Mouse (Mus musculus) neural tube, embryonic 11.5 days (tissue): ENCODE results near the gene Glb1l2. TPM values are rescaled to one million over a fixed set of nuclear protein-coding genes. Genes with fewer than 3 reads are reported as not detected.

ENCODE experiments used
- ATAC-seq: fragments of 200-750 bp; cut with Nextera tagmentation; 2 replicates; pipeline ENCODE4 v1.8.0; 2017; ENCODE audit warnings: moderate number of reproducible peaks, mild to moderate bottlenecking, moderate TSS enrichment, moderate library complexity; ENCODE audit not compliant: insufficient read depth, low FRiP score, low TSS enrichment
- DNase-seq: peaks from one replicate; pipeline ENCODE4 v3.0.0-alpha.2; 2015; ENCODE audit warnings: low spot score
- H3K27ac ChIP-seq: fragments of 300-500 bp; sonication (generic); 2 replicates; pipeline ENCODE4 v1.5.1; 2014; ENCODE audit warnings: low read depth, mild to moderate bottlenecking, low read length
- H3K27me3 ChIP-seq: fragments of 300-500 bp; sonication (generic); 2 replicates; pipeline ENCODE4 v1.6.1; 2014; ENCODE audit warnings: mild to moderate bottlenecking, low read length, mixed read lengths; ENCODE audit not compliant: control insufficient read depth, insufficient read depth
- H3K36me3 ChIP-seq: fragments of 300-500 bp; sonication (generic); 2 replicates; pipeline ENCODE4 v1.6.1; 2014; ENCODE audit warnings: mild to moderate bottlenecking, low read length, moderate library complexity, mixed read lengths; ENCODE audit not compliant: control insufficient read depth, insufficient read depth
- H3K4me1 ChIP-seq: fragments of 300-500 bp; sonication (generic); 2 replicates; pipeline ENCODE4 v1.6.1; 2014; ENCODE audit warnings: low read length, mixed read lengths; ENCODE audit not compliant: control insufficient read depth, insufficient read depth
- H3K4me2 ChIP-seq: fragments of 300-500 bp; sonication (generic); 2 replicates; pipeline ENCODE4 v1.6.1; 2014; ENCODE audit warnings: low read depth, mild to moderate bottlenecking, moderate library complexity
- H3K4me3 ChIP-seq: fragments of 300-500 bp; sonication (generic); 2 replicates; pipeline ENCODE4 v1.5.1; 2014; ENCODE audit warnings: low read depth, low read length
- H3K9ac ChIP-seq: fragments of 300-500 bp; sonication (generic); 2 replicates; pipeline ENCODE4 v1.6.1; 2014; ENCODE audit warnings: mild to moderate bottlenecking, low read length
- H3K9me3 ChIP-seq: fragments of 300-500 bp; sonication (generic); 2 replicates; pipeline ENCODE4 v1.6.1; 2016; ENCODE audit warnings: low read length; ENCODE audit not compliant: control insufficient read depth
- WGBS: fragments of 180-500 bp; shearing (Covaris S2); extraction: QIAGEN DNeasy Blood & Tissue Kit; methylation state at CpG from one replicate; pipeline ENCODE4 v1.1.7; 2014; 5-methylcytosine and 5-hydroxymethylcytosine counted together
- polyA plus RNA-seq: library from polyadenylated mRNA; unstranded; fragments of >200 nt; fragmentation: Nextera tagmentation; extraction: Ambion mirVana; gene quantifications from 2 replicates; pipeline ENCODE4 v1.2.1, GENCODE M21; 2014

The Glb1l2 gene
- polyA plus RNA-seq, 1 experiment from 2014 or later: 3.8 TPM

- no peak for ATAC-seq
- Histone ChIP-seq H3K4me2 (no peak overlapping the region), H3K9ac (no peak overlapping the region), H3K27me3 (no peaks in the 10 kb centered on the region), H3K4me3 (no peak overlapping the region), H3K9me3 (no peaks in the 10 kb centered on the region), H3K36me3 (no peaks in the 10 kb centered on the region), H3K27ac (no peak overlapping the region), H3K4me1 (no peaks in the 10 kb centered on the region)
- no peak for DNase-seq
- WGBS: 68% methylated on average over 7 of the region's 7 CpGs
Measured at GRCm38 (mm10) chr9:26783414-26783975, 22.8 kb downstream of the Glb1l2 start.

- ATAC-seq (no peak), DNase-seq (no peak)
- Histone ChIP-seq H3K27ac (no peak overlapping the region), H3K4me3 (no peak overlapping the region), H3K27me3 (no peaks in the 10 kb centered on the region), H3K4me1 (no peaks in the 10 kb centered on the region), H3K9ac (no peak overlapping the region), H3K9me3 (no peaks in the 10 kb centered on the region), H3K36me3 (no peaks in the 10 kb centered on the region), H3K4me2 (no peak overlapping the region)
- 83% methylated on average over 7 of the region's 7 CpGs for WGBS
Measured at GRCm38 (mm10) chr9:26778421-26778820, 27.8 kb downstream of the Glb1l2 start.

DNA sequence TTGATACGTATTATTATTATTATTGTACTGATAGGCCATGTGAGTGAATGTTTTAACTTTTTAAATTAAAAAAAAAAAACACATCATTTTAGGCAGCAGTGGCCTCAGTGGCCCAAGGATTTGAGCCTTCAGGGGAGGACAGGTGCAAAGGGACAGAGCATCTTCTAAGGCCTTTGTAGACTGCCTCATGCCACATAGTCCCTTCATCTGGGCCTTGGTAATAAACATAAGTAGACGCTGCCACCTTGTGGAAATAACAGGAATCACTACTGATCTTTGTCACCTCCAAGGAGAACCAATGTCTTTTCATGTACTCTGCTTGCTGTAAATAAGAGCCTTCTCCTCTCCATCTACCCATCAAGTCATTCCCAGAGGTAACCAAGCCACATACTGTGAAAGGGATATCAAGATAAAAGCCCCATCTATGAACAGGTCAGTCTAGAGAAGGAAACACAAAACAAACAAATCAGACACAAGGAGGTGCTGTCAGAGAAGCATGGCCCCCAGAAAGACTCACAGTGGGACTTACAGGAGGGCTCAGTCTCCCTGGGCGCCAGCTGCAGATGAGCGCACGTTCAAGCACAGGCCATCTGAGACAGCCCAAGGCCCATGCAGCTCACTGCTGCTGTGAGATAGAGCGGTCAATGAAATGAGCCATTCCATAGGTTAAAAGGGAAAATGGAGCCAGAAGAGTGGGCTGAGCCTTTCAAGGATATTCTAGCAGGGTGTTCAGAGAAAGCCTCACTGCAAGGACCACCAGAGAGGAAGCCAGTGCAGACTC lies 30.0 kb downstream of the Glb1l2 start:
- H3K36me3 ChIP-seq: no peaks in the 10 kb centered on the region
- ATAC-seq (peak; percentile 53), DNase-seq (peak; percentile 40)
- no peak overlapping the region for H3K27ac ChIP-seq
- no peaks in the 10 kb centered on the region for H3K4me1 ChIP-seq
- WGBS: 60% methylated on average over 6 of the region's 6 CpGs
- no peaks in the 10 kb centered on the region for H3K9me3 ChIP-seq
- no peak overlapping the region for H3K9ac ChIP-seq
- no peak overlapping the region for H3K4me2 ChIP-seq
- no peak overlapping the region for H3K4me3 ChIP-seq
- no peaks in the 10 kb centered on the region for H3K27me3 ChIP-seq

GRCm38 (mm10) chr9:26775700-26776099 lies 30.6 kb downstream of the Glb1l2 start:
- no peak for DNase-seq
- no peak overlapping the region for H3K27ac ChIP-seq
- 89% methylated on average over 2 of the region's 2 CpGs for WGBS
- no peaks in the 10 kb centered on the region for H3K9me3 ChIP-seq
- no peak overlapping the region for H3K9ac ChIP-seq
- no peak overlapping the region for H3K4me2 ChIP-seq
- H3K27me3 ChIP-seq: no peaks in the 10 kb centered on the region
- peak; percentile 33; the same call in 1 of the 2 replicates for ATAC-seq
- H3K4me3 ChIP-seq: no peak overlapping the region
- no peaks in the 10 kb centered on the region for H3K4me1 ChIP-seq
- no peaks in the 10 kb centered on the region for H3K36me3 ChIP-seq

- Histone ChIP-seq H3K4me1 (no peaks in the 10 kb centered on the region), H3K4me2 (no peak overlapping the region), H3K9me3 (no peaks in the 10 kb centered on the region), H3K27ac (no peak overlapping the region), H3K9ac (no peak overlapping the region), H3K36me3 (no peaks in the 10 kb centered on the region), H3K4me3 (no peak overlapping the region), H3K27me3 (no peaks in the 10 kb centered on the region)
- no peak for ATAC-seq
- no peak for DNase-seq
- 90% methylated on average over 3 of the region's 3 CpGs for WGBS
Measured at GRCm38 (mm10) chr9:26768181-26768580, 38.1 kb downstream of the Glb1l2 start.

DNA sequence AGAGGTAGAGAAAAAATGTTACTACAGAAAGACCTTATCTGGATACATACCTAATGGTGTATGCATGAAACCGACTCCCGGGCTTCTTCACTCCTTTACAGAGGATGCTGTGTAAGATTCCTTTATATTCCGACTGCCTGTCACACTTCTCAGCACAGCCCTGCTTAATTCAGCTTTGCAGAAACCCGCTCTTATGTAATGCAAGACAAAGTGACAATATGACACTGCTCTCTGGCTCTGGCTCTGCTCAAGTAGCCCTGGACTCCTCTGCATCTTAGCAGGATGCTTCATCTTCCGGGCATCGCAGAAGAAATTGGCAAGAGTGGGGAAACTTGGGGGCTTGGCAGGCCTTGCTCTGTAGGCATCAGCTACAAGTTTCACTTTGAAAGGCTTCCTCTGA lies 43.8 kb downstream of the Glb1l2 start:
- no peaks in the 10 kb centered on the region for H3K36me3 ChIP-seq
- no peaks in the 10 kb centered on the region for H3K27me3 ChIP-seq
- H3K9ac ChIP-seq: no peak overlapping the region
- no peaks in the 10 kb centered on the region for H3K4me1 ChIP-seq
- no peak overlapping the region for H3K4me2 ChIP-seq
- DNase-seq (no peak), ATAC-seq (no peak)
- no peaks in the 10 kb centered on the region for H3K9me3 ChIP-seq
- H3K27ac ChIP-seq: no peak overlapping the region
- H3K4me3 ChIP-seq: no peak overlapping the region
- WGBS: 92% methylated on average over 6 of the region's 6 CpGs

DNA sequence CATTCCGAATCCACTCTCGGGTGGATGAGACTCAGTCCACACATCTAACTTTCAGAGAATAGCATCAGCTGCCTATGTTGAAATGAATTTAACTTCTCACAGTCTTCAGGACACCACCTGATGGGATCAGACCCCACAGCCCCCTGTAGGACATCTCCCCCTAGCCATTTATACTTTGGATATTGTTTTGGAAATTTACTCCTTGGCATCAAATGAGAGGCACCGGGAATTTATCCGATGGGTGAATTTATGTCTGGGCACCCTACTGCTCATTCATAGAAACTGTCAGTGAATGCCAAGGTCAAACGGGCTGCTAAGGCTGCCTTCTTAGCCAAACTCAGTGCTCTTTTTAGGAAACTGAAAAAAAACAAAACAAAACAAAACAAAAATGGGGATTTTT lies 45.7 kb downstream of the Glb1l2 start:
- WGBS: 60% methylated on average over 5 of the region's 5 CpGs
- DNase-seq (no peak), ATAC-seq (no peak)
- Histone ChIP-seq H3K4me2 (no peak overlapping the region), H3K27ac (no peak overlapping the region), H3K4me1 (no peaks in the 10 kb centered on the region), H3K27me3 (no peaks in the 10 kb centered on the region), H3K9me3 (no peaks in the 10 kb centered on the region), H3K9ac (no peak overlapping the region), H3K36me3 (no peaks in the 10 kb centered on the region; the same call in 1 of the 2 replicates), H3K4me3 (no peak overlapping the region)

- no peak overlapping the region for H3K4me2 ChIP-seq
- WGBS: 34% methylated on average over 9 of the region's 9 CpGs
- no peaks in the 10 kb centered on the region for H3K4me1 ChIP-seq
- H3K27ac ChIP-seq: no peak overlapping the region
- ATAC-seq (peak; percentile 63; the same call in 1 of the 2 replicates), DNase-seq (peak; percentile 57)
- no peaks in the 10 kb centered on the region; the same call in 1 of the 2 replicates for H3K36me3 ChIP-seq
- no peak overlapping the region for H3K4me3 ChIP-seq
- H3K9ac ChIP-seq: no peak overlapping the region
- H3K9me3 ChIP-seq: no peaks in the 10 kb centered on the region
- H3K27me3 ChIP-seq: no peaks in the 10 kb centered on the region
Measured at GRCm38 (mm10) chr9:26760081-26760480, 46.2 kb downstream of the Glb1l2 start.

DNA sequence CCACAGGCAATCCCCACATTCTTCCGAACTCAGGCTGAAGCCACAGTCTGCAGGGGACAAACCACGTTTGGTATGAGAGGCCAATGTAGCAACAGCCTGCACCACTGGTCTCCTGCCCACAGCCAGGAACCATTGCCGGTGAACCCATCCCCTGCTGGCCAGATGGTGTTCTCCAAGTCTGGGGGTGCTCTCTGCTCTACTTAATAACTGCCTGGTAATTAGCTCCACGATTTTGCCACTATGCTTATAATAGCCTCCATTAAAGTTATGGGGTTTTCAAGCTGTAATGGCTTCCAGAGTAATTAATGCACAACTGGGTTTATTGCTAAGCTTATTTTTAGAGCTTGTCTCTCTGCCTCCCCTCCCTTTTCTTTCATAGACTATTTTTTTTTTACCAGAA lies 57.4 kb downstream of the Glb1l2 start:
- 82% methylated on average over 4 of the region's 4 CpGs for WGBS
- Histone ChIP-seq H3K36me3 (no peaks in the 10 kb centered on the region), H3K4me2 (no peak overlapping the region), H3K4me1 (no peaks in the 10 kb centered on the region), H3K4me3 (no peak overlapping the region), H3K9ac (no peak overlapping the region), H3K9me3 (no peaks in the 10 kb centered on the region), H3K27ac (no peak overlapping the region), H3K27me3 (no peaks in the 10 kb centered on the region)
- DNase-seq: no peak
- ATAC-seq: no peak
